Mouse (Mus musculus): ENCODE measurements around the gene Pik3r6. TPM values are rescaled to one million over a fixed set of nuclear protein-coding genes. Genes with fewer than 3 reads are reported as not detected.

Pik3r6 gene
- total RNA-seq (2015; ENCODE audit: low replicate concordance), result 1.7 and 5.8 TPM in 2 replicates
- 0.90 and 1.5 TPM in 2 replicates for total RNA-seq (2017; ENCODE audit: low replicate concordance)

DNA sequence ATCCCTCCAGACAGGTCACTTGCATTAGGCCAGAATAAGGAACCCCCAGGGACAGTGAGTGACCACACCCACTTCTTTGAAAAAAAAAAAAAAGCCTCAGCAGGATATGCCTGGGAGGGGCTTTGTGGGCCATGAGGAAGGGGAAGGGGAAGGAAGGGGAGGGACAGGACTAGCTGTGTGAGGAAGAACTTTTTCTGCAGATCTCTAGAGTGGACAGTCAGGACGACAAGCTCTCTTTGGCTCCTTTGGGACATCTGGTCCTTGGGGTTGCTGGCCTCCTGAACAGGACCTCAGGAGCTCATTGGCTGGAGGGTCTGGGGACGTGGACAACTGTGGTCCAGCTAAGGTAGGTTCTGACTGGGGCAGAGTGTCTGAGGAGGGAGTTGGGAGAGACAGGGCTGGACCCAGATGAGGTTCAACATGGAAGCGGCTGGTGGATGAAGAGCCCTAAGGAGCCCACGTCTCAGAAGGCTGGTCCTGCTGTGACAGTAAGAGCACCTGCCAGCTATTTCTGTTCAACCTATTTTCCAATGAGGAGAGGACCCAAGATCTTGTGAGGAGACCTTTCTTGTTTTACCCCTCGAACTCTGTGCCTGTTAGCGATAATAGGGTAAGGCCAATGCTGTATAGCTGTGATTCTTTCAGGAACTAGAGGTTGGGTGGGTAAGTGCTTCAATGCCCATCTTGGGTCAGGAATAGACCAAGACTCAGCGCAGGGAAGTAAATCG is at the start of gene Pik3r6:
Gene Pik3r6 (plus strand): TSS at position 118 of the 728 bp plus-strand sequence.
- no peak for ATAC-seq (replicated peaks; ENCODE audit: low FRiP score, poor library complexity, severe bottlenecking)

DNA sequence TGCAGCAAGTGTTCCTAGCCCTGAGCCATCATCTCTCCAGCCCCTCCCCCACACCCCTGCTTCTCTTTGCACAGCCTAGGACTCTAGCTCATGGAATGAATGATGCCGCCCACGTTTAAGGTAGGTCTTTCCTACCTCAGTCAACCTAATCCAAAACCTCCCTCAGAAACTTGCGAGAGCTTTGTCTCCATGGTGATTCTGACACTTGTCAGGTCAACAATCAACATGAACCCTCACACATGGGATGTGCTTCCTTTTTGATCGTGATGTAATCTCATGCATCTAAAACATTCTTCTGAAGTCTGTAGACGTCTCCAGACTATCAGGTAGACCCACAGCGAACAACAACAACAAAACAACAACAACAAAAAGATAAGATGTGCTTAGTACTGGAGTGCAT is 49.5 kb upstream of the Pik3r6 start:
- ATAC-seq (replicated peaks; ENCODE audit: low FRiP score, poor library complexity, severe bottlenecking), result no peak

DNA sequence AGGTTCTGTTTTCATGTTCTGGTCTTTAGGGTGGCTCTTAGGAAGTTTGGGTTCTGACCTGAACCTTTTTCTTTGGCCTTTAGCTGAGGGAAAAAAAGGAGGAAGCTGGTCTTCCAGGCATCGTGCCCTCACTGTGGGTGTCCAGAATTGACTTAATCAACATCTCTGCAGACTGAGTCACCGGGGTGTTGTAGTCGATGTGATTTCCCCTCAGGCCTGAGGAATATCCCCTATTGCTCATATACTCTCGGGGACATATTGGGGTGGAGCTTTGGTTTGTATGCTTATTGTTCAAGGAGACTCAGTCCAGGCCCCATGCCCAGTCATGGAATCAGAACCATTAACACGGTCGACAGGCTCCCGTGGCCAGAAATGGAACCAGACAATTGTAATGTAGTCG is 44.7 kb upstream of the Pik3r6 start:
- no peak for ATAC-seq (replicated peaks; ENCODE audit: low FRiP score, poor library complexity, severe bottlenecking)

DNA sequence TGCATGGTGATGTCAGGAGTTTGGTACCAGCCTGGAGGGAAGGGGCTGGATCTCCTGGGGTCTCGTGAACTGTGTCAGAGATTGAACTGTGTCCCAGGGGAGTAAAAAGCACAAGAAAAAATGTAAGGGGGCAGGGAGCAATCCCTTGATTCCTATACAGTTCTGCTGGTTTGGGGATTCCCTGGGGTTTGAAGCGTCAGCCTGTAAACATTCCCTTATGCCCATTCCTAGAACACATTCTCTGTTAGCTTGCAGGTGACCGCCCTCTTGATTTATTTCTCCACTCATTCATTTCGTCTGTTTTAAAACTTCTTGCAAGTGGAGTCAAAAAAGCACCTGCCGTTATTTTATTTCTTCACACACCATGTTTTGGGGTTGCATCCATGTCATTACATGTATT is 43.8 kb upstream of the Pik3r6 start:
- ATAC-seq (replicated peaks; ENCODE audit: low FRiP score, poor library complexity, severe bottlenecking), result no peak

DNA sequence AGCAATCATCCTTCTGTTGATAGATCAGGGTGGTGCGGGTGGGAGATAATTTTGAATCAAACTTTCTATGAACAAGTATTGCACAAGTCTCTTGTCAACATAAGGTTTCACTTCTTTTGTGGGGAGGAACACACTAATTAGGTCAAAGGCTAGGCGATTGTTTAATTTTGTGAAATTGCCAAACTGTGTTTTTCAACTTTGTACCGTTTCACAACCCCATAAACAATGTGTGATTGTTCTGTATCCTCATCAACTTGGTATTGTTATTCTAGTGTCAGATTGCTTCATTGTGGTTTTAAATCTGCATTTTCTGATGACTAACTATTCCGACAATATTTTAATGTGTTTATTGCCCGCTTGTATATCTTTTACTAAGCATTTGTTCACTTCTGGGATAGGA is 43.3 kb upstream of the Pik3r6 start:
- ATAC-seq (replicated peaks; ENCODE audit: low FRiP score, poor library complexity, severe bottlenecking), result no peak

DNA sequence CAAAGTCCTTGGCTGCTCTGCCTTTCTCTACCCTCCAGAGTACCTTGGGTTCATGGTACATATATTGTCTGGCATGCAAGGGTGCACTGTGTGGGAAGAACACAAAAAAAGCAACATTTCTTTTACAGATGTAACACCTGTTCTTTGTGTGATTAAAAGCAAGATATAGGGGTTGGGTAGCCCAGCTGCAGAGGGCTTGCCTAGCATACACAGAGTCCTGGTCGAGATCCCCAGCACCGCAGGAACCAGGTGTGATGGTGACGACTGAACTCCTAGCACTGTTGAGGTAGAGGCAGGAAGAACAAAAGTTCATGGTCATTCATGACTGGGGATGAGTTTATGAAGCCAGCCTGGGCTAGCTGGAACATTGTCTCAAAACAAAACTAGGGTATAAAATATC is 40.1 kb upstream of the Pik3r6 start:
- no peak for ATAC-seq (replicated peaks; ENCODE audit: low FRiP score, poor library complexity, severe bottlenecking)

DNA sequence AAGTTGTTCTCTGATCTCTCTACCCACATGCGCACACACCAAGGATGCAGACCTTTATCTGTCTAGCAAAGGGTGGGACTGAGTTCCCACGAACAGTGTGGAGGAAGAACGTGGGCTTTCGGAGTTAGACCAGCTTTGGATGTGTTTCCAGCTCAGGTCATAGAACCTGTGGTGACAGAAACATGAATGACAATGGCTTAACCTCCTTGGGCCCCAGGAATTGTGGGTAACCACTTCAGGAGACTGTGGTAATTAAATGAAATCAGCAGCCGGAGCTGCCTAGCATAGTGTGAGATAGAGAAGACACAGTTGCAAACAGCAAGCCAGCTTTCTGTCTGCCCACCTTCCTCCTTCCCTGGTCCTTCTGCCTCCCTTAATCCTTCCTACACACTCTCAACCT is 38.6 kb upstream of the Pik3r6 start:
- ATAC-seq (replicated peaks; ENCODE audit: low FRiP score, poor library complexity, severe bottlenecking), result no peak

DNA sequence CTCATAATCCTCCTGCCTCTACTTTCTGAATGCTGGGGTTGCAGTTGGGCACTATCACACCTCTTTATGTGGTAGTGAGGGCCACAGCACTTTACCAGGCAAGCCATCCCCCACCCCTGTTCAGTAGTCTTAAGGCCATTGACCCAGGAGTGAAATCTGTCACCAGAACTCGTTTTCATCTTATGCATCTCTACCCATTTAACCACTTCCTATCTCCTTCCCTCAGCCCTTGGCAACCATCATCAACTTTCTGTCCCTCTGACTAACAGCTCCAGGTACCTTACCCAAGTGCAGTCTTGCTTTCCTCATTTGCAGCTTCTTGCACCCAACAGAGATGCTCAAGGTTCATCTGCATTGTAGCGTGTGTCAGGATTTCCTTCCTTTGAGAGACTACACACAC is 37.7 kb upstream of the Pik3r6 start:
- no peak for ATAC-seq (replicated peaks; ENCODE audit: low FRiP score, poor library complexity, severe bottlenecking)

DNA sequence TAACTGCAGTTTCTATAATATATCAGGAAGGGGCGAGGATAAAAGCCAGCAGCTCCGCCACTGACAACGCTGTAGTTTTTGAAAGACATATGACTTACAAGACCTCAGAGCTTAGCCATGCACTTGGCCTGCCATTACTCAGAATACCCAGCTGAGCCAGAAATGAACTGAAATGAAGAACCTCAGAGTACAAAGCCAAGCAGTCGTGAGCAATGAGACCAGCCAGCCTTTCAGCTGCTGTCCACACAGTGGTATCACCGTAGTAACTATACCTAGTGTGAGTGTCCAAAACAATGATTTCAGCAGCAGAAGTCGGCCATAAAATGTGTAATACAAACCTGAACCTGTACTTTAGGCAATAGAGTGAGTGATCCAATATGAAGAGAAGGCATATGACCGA is 35.4 kb upstream of the Pik3r6 start:
- no peak for ATAC-seq (replicated peaks; ENCODE audit: low FRiP score, poor library complexity, severe bottlenecking)

DNA sequence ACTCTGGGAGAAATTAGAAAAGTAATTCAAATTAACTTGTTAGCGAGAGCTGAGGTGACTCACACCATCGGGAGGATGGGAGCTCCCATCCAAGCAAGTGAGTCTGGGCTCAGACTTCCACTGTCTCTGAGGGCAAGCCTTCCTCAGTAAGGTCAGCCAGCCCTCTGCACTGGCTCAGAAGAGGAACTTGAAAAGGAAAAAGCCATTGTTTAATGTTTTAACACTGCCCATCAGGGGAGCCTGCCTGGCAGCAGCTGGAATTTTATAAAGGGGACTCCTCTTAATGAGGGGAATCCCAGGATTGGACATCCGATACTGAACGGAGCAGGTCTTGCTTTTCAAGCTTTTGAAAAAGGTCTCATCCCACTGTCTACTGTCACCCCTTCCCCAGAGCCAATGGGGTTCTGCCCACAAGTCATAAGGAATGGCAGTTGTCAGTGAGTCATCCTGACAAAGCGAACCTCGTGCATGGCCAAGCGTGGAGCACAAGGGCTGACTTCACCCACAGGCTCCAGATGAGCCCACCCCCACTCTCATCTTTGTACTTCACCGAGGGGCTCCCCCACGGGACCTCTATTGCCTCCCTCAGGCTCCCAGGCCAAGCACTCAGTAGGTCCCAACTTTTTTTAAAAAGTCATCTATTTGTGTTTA is 34.7 kb upstream of the Pik3r6 start:
- no peak for ATAC-seq (replicated peaks; ENCODE audit: low FRiP score, poor library complexity, severe bottlenecking)

DNA sequence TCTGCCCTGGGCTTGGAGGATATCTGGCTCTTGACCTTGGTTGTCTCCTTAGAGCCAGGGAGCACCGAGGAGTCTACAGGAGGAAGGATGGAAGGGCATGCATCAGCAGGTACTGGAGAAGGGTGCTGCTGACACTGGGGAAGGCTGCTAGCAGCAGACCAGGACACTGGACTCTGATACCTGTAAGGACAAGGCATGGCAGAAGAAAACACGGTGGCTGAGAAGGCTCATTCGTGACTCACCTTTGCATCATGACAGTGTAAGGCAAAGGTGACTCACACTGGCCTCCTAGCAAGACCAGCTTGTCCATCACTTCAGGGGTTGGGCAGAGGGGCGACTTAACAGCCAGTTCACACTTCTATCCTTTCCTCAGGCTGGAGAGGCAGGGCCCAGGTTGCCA is 33.9 kb upstream of the Pik3r6 start:
- ATAC-seq (replicated peaks; ENCODE audit: low FRiP score, poor library complexity, severe bottlenecking), result no peak

DNA sequence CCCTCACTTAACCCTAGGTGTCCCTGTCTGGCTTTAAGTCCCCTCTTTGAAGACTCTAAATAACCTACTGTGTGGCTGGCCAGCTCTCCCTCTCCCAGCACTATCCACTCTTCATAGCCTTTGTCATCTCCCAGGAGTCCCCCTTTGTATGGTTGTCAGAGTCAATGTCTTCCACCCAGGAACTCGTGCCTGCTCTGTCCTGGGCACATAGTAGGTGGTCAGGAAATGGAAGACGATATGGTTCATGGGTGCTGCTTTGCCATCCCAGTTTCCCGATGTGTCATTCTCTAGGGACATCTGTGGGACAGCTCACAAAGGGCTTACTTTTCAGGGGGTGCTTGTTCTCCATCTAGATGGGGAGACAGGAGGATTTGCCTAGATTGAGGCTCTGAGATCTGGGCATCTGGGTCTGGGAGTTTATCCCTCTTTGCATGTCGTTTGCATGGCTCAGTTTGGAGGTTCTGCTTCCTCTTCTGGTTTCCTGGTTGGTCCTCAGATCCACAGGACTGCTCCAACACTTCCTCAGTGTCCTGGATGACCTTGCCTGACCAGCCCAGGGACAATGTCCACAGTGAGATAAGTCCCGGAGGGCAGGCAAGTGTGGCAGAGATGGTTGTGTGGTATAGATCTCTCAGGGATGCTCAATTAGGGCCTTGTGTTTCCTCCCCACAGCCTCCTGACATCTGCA is 30.5 kb upstream of the Pik3r6 start:
- ATAC-seq (replicated peaks; ENCODE audit: low FRiP score, poor library complexity, severe bottlenecking), result no peak

DNA sequence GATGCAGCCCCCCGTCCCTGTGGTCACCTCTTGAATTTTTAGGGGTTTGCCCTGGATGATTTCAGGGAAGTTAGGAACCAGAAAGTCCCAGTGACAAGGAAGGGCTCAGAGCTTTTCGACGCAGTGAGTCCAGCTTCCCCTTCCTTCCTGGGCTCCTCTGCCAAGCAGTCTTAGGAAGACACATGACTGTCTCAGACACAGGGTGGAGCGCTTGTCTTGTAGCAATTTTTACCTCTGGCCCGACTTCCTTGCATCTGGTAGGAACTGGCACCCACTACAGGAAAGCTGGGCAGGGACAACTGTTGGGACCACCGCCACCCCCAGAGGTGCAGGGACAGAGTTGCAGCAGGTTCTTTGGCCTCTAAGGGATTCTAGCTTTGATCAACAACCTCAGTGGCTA is 28.2 kb upstream of the Pik3r6 start:
- no peak for ATAC-seq (replicated peaks; ENCODE audit: low FRiP score, poor library complexity, severe bottlenecking)

DNA sequence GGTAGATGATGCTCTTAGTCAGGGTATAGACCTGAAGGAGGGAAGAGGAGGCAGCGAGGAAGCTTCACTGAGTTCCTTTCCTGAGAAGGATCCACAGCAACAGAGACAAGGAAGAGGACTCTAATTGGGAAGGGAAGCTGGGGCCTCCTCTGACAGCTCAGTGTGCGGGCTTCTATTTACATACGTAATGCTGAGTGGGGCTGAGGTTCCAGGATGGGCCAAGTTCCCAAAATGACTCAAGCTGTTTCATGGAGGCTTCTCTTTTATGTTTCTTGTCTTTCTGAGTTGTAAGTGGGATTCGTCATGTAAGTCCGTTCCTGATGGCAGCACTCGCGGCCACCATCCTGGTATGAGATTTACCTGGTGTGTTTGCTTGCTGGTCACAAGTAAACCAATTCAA is 27.1 kb upstream of the Pik3r6 start:
- no peak for ATAC-seq (replicated peaks; ENCODE audit: low FRiP score, poor library complexity, severe bottlenecking)

DNA sequence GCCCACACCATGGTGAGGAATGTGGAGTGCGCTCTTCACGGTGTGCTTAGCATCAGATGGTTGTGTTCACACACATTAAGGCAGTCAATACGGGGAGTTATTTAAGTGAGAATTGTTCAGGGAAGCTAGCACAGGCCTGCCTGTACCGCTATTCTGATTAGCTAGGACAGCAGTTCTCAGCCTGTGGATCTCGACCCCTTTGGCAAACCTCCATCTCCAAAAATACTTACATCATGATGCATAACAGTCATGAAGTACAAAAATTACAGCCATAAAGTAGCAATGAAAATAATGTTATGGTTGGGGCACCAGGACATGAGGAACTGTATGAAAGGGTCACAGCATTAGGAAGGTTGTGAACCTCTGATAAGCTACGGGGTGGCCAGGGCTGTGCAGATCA is 25.2 kb upstream of the Pik3r6 start:
- no peak for ATAC-seq (replicated peaks; ENCODE audit: low FRiP score, poor library complexity, severe bottlenecking)

DNA sequence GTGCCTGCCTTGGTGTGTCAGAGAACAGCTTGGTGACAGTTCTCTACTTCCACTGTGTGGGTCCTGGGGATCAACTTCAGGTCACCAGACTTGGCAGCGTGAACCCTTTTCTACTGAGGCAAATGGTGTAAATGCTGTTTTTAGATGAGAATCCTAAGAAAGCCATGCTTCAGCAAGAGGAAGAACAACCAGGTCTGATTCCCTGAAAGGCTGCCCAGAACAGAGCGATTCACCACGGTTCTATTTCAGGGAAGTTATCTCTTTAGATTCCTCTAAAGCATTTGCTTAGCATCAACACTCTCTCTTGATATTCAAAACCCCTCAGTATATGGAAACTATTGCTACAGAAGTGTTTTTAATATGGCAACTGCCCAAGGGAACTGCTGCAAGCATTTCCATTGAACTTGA is 24.2 kb upstream of the Pik3r6 start:
- ATAC-seq (replicated peaks; ENCODE audit: low FRiP score, poor library complexity, severe bottlenecking), result no peak

DNA sequence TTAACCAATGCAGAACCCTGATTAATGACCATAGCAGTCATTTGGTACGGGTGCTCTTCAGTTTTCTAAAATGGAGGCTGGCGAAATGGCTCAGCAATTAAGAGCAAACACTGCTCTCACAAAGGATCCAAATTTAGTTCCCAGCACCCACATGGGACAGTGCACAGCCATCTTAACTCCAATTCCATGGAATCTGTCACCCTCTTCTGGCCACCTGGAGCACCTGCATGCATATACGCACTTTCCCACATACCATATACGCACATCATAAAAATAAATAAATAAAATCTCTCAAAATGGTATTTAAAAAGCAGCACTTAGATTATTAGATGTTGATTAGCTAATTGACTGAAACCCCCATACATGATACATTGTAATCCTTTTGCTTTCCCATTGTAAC is 22.2 kb upstream of the Pik3r6 start:
- ATAC-seq (replicated peaks; ENCODE audit: low FRiP score, poor library complexity, severe bottlenecking), result no peak

DNA sequence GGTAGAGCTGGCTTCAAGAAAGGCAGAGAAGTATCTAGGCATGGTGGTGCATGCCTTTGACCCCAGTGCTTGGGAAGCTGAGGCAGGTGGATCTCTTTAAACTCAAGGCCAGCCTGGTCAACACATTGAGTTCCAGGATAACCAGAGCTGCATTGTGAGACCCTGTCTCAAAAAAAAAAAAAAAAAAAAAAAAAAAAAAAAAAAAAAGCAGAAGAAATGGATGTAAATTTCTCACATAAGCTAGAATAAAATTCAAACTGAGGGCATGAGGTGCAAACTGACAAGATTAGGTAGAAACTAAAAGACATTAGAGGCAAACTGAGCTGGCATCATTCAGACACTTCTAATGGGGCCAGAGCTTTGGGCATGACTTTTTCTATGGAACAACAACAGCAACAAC is 20.8 kb upstream of the Pik3r6 start:
- no peak for ATAC-seq (replicated peaks; ENCODE audit: low FRiP score, poor library complexity, severe bottlenecking)

DNA sequence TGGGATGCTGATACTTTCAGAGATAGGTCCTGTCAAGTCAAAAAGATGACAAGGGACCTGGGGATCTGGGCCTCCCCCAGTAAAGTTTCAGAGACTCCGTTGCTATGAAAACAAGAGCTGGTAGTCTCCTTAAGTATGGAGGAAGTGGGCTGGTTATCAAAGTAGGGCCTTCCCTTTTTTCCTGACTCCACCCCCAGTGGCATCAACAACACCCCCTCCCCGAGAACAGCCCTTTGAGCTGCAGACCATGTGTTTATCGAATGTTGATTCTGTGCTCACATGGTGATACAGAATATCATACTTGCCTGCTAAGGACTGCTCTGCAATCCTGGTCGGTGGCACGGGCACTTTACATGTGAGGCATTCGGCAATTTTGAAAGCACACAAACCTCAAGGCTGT is 19.6 kb upstream of the Pik3r6 start:
- no peak for ATAC-seq (replicated peaks; ENCODE audit: low FRiP score, poor library complexity, severe bottlenecking)

DNA sequence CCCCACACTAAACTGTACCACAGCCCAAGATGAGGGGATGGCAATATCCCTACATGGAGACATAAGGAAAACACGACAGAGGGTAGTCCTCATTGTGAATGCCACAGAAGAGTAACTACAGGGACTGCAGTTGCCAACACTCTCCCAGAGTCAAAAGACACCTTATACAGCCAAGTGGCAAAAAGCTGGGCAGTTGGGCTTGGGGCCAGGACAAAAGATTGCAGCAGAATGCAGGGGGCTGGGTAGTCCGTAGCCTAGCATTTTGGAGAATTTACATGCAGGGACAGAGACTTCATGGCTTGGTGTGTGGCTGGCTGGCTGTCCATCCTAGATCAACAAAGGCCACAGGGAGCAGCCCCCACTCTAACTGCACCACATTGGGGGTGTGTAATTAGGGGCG is 18.4 kb upstream of the Pik3r6 start:
- no peak for ATAC-seq (replicated peaks; ENCODE audit: low FRiP score, poor library complexity, severe bottlenecking)
